Mouse (Mus musculus): Measurements from ENCODE around the gene Ndst4. TPM values are rescaled to one million over a fixed set of nuclear protein-coding genes. Genes with fewer than 3 reads are reported as not detected.

Ndst4 gene
- polyA plus RNA-seq, 1 experiment from 2014 or later, result 1.2 TPM

DNA sequence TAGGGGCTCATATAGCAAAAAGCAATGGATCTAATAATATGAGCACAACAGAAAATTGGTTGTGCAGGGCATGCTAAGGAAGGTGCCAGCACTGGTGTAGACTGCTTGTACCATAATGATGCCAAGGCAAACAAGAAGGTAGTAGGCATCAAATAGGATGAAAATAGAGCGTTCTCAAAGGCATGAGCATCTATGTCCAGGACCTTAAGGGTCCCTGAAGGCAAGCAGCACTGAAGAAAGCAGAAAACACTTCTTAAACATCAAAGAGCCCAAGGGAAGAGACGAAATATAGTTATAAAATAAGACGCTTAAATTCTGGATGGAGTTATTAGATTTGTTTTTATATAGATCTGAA lies 341.2 kb downstream of the Ndst4 start:
- ATAC-seq (ENCODE audit: low FRiP score, low read depth), result no peak
- 79% methylated on average over 3 of the region's 3 CpGs for WGBS
- Histone ChIP-seq H3K4me1 (no peaks in the 10 kb centered on the region), H3K4me2 (replicated peaks) (no peak overlapping the region), H3K27ac (replicated peaks) (no peak overlapping the region), H3K27me3 (no peaks in the 10 kb centered on the region), H3K4me3 (no peak overlapping the region), H3K36me3 (no peaks in the 10 kb centered on the region), H3K9ac (replicated peaks) (no peak overlapping the region), H3K9me3 (no peaks in the 10 kb centered on the region)

DNA sequence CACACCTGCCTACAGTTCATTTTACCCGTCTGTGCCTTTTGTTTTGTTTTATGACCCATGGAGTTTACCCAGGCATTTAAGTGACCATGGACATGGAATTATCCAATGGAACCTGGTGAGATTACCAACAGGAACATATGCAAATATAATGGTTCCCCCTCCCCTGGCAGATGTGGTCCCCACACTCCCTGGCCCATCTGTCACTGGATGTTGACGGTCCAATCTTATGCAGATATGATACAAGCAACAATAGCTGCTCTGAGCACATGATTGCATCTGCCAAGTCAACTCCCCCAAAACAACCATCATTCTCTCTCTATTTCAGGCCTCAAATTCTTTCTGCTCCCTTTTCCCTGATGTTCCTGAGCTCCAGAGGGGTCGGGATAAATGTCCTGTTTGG lies 342.5 kb downstream of the Ndst4 start:
- Histone ChIP-seq H3K27ac (replicated peaks) (no peak overlapping the region), H3K4me3 (no peak overlapping the region), H3K27me3 (no peaks in the 10 kb centered on the region), H3K9me3 (no peaks in the 10 kb centered on the region), H3K4me2 (replicated peaks) (no peak overlapping the region), H3K4me1 (no peaks in the 10 kb centered on the region), H3K36me3 (no peaks in the 10 kb centered on the region), H3K9ac (replicated peaks) (no peak overlapping the region)
- WGBS, result 66% methylated on average over 3 of the region's 3 CpGs
- ATAC-seq (ENCODE audit: low FRiP score, low read depth), result peak; percentile 66

DNA sequence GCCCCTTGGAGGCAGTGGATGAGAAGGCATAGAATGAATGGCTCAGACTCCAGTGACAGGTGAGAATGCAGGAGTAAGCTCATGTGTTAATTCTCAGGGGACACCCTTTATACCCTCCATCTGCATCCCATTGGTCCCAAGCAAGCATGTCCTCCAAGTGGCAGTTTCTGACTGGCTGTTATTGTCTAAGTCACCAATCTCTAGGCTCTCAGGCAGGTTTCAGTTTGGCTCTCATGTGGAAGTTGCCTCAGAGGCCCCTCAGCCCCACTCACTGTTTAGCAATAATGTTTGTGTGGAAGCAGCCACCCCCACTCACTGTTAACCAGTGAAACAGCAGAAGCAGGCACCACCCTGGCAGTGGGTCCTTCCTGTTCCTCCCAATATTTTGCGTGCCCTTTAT lies 353.0 kb downstream of the Ndst4 start:
- H3K9ac ChIP-seq (replicated peaks), result no peak overlapping the region
- no peaks in the 10 kb centered on the region for H3K4me1 ChIP-seq
- H3K9me3 ChIP-seq, result no peaks in the 10 kb centered on the region
- H3K4me3 ChIP-seq, result no peak overlapping the region
- no peak overlapping the region for H3K27ac ChIP-seq (replicated peaks)
- 79% methylated on average over 1 of the region's 1 CpGs for WGBS
- 0 out of 2 replicates have a peak, but pooled peaks have one; percentile 30 for ATAC-seq (ENCODE audit: low FRiP score, low read depth)
- H3K27me3 ChIP-seq, result no peaks in the 10 kb centered on the region
- H3K4me2 ChIP-seq (replicated peaks), result no peak overlapping the region
- no peaks in the 10 kb centered on the region for H3K36me3 ChIP-seq

DNA sequence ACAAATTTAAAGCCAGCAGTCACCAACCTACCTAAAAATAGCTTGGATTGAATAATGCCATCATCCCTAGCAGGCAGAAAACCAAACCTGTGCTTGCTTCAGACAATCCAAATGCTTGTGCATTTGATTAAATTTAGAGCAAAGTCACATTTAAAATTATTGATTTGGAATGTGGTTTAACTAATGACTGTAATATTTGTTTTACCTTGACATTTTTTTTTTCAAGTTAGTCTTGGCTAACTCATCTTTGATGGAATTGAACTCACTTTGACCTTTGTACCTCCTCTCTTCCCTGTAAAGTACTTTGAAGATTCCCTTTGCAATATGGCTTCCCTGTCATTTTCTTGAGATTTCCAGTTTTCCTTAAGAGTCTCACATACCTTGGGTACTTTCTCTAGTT lies 356.8 kb downstream of the Ndst4 start:
- Histone ChIP-seq H3K9ac (replicated peaks) (no peak overlapping the region), H3K27me3 (no peaks in the 10 kb centered on the region), H3K4me1 (no peaks in the 10 kb centered on the region), H3K4me2 (replicated peaks) (no peak overlapping the region), H3K9me3 (no peaks in the 10 kb centered on the region), H3K27ac (replicated peaks) (no peak overlapping the region), H3K4me3 (no peak overlapping the region), H3K36me3 (no peaks in the 10 kb centered on the region)
- ATAC-seq (ENCODE audit: low FRiP score, low read depth), result no peak

All from midbrain, embryonic 12.5 days (tissue).